Mouse (Mus musculus) limb, embryonic 13.5 days (tissue): Measurements from ENCODE around the gene Olfr646. TPM values are rescaled to one million over a fixed set of nuclear protein-coding genes. Genes with fewer than 3 reads are reported as not detected.

Source experiments
- ATAC-seq: fragments of 200-750 bp; cut with Nextera tagmentation; 2 replicates; pipeline ENCODE4 v1.8.0; 2017; ENCODE audit warnings: low read depth, moderate number of reproducible peaks, moderate TSS enrichment; ENCODE audit not compliant: low FRiP score
- H3K27ac ChIP-seq: fragments of 300-500 bp; sonication (generic); 2 replicates; pipeline ENCODE4 v1.5.1; 2015; ENCODE audit warnings: inconsistent platforms, mild to moderate bottlenecking, moderate library complexity
- H3K27me3 ChIP-seq: fragments of 300-500 bp; sonication (generic); 2 replicates; pipeline ENCODE4 v1.6.1; 2015; ENCODE audit warnings: mild to moderate bottlenecking, inconsistent platforms
- H3K36me3 ChIP-seq: fragments of 300-500 bp; sonication (generic); 2 replicates; pipeline ENCODE4 v1.6.1; 2015; ENCODE audit warnings: inconsistent platforms, mild to moderate bottlenecking, moderate library complexity
- H3K4me1 ChIP-seq: fragments of 300-500 bp; sonication (generic); 2 replicates; pipeline ENCODE4 v1.6.1; 2015; ENCODE audit warnings: inconsistent platforms
- H3K4me2 ChIP-seq: fragments of 300-500 bp; sonication (generic); replicated peaks from 2 replicates; pipeline ENCODE4 v1.6.1; 2015; ENCODE audit warnings: inconsistent platforms, mild to moderate bottlenecking, moderate library complexity
- H3K4me3 ChIP-seq: fragments of 300-500 bp; sonication (generic); 2 replicates; pipeline ENCODE4 v1.5.1; 2015; ENCODE audit warnings: moderate library complexity, mild to moderate bottlenecking, inconsistent platforms
- H3K9ac ChIP-seq: fragments of 300-500 bp; sonication (generic); 2 replicates; pipeline ENCODE4 v1.6.1; 2015; ENCODE audit warnings: mild to moderate bottlenecking, inconsistent platforms
- H3K9me3 ChIP-seq: fragments of 300-500 bp; sonication (generic); 2 replicates; pipeline ENCODE4 v1.6.1; 2016; ENCODE audit warnings: inconsistent platforms
- WGBS: fragments of 180-500 bp; shearing (Covaris S2); methylation state at CpG from one replicate; pipeline ENCODE4 v1.1.7; 2015; 5-methylcytosine and 5-hydroxymethylcytosine counted together
- polyA plus RNA-seq: library from polyadenylated mRNA; unstranded; fragments of >200 nt; fragmentation: Nextera tagmentation; extraction: Ambion mirVana; gene quantifications from 2 replicates; pipeline ENCODE4 v1.2.1, GENCODE M21; 2015

Gene Olfr646
- not detected in 2 replicates for polyA plus RNA-seq

DNA sequence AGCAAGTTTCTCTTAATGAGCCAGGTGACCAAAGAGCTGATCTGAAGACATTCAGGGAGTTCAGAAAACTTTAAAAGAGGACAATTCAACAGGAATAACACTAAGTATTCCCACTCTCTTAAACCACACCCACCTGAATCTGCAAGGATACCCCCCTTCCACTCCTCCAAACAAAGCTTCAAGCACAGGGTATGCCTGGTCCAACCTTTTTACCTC, at the start of gene Olfr646:
Gene Olfr646 (plus strand): TSS at position 117 of the 216 bp plus-strand sequence.
- Histone ChIP-seq H3K36me3 (no peaks in the 10 kb centered on the region), H3K27me3 (no peaks in the 10 kb centered on the region), H3K4me1 (no peaks in the 10 kb centered on the region), H3K9me3 (0 out of 2 replicates have a peak, but pooled peaks cover 4% of the 10 kb centered on the region), H3K4me3 (no peak within 1 kb of the TSS), H3K9ac (no peak within 1 kb of the TSS), H3K27ac (no peak within 1 kb of the TSS), H3K4me2 (no peak within 1 kb of the TSS)
- no peak for ATAC-seq

DNA sequence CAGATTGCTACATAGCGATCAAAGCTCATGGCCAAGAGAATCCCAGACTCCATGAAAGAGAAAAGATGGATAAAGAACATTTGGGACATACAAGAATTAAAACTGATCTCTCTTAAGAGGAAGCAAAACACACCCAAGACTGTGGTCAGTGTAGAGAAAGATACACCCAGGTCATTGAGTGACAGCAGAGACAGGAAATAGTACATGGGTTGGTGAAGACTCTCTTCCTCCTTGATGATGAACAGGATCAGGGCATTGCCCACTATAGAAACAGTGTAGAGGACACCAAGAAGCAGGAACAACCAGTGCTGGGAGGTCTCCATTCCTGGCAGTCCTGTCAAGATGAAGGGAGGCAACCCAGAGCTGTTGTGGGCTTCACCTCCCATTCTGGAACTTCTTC, 45.5 kb upstream of the Olfr646 start:
- no peaks in the 10 kb centered on the region for H3K9me3 ChIP-seq
- H3K9ac ChIP-seq: no peak overlapping the region
- no peak for ATAC-seq
- no peaks in the 10 kb centered on the region for H3K27me3 ChIP-seq
- H3K36me3 ChIP-seq: no peaks in the 10 kb centered on the region
- no peak overlapping the region for H3K4me3 ChIP-seq
- no peaks in the 10 kb centered on the region for H3K4me1 ChIP-seq
- H3K4me2 ChIP-seq: no peak overlapping the region
- no peak overlapping the region for H3K27ac ChIP-seq
- 91% methylated on average over 1 of the region's 1 CpGs for WGBS

DNA sequence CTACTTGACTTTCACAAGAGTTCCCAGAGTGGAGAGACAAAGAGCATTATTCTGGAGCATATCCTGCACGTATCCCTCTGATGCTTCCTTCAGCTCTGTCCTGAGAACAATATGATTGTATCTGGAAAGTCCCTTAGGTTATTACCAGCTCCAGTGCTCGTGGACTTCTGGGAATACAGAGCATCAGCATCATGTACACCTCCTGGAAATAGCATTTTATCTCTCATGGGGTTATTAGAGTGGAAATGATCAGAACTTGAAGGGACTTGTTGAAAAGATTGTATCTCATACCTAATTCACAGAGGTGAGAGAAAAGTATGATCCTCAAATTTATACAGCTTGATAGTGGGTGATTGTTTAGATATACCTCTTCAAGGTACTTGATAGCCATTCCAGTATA, 43.3 kb upstream of the Olfr646 start, which contains the start of gene 4930516K23Rik:
Gene 4930516K23Rik (minus strand): TSS at position 101 of the 400 bp plus-strand sequence.
- Histone ChIP-seq H3K4me3 (no peak within 1 kb of the TSS), H3K4me1 (no peaks in the 10 kb centered on the region), H3K36me3 (no peaks in the 10 kb centered on the region), H3K27me3 (no peaks in the 10 kb centered on the region), H3K27ac (no peak within 1 kb of the TSS), H3K9me3 (no peaks in the 10 kb centered on the region), H3K4me2 (no peak within 1 kb of the TSS), H3K9ac (no peak within 1 kb of the TSS)
- 46% methylated on average over 2 of the region's 2 CpGs for WGBS
- no peak for ATAC-seq

DNA sequence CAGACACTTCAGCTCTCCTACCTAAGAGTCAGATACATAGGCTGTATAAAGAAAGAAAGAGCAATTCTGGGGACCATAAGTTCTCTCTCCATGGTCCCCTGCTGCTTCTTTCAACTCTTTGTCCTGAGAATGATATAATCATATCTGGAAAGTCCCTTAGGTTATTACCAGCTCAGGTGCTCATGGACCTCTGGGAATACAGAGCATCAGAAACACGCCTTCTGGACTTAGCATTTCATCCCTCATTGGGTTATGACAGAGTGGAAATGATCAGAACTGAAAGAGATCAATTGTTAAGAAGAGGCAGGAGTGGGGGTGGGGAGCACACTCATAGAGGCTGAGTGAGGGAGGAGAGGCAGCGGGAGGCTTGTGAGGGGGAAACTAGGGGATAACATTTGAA, 32.9 kb upstream of the Olfr646 start, which contains the start of gene Olfr644:
Gene Olfr644 (minus strand): TSS at position 101 of the 400 bp plus-strand sequence.
- H3K4me3 ChIP-seq: no peak within 1 kb of the TSS
- no peak within 1 kb of the TSS for H3K4me2 ChIP-seq
- H3K27ac ChIP-seq: no peak within 1 kb of the TSS
- no peaks in the 10 kb centered on the region for H3K9me3 ChIP-seq
- H3K4me1 ChIP-seq: no peaks in the 10 kb centered on the region
- H3K9ac ChIP-seq: no peak within 1 kb of the TSS
- ATAC-seq: no peak
- no peaks in the 10 kb centered on the region for H3K36me3 ChIP-seq
- 76% methylated on average over 2 of the region's 2 CpGs for WGBS
- no peaks in the 10 kb centered on the region for H3K27me3 ChIP-seq

DNA sequence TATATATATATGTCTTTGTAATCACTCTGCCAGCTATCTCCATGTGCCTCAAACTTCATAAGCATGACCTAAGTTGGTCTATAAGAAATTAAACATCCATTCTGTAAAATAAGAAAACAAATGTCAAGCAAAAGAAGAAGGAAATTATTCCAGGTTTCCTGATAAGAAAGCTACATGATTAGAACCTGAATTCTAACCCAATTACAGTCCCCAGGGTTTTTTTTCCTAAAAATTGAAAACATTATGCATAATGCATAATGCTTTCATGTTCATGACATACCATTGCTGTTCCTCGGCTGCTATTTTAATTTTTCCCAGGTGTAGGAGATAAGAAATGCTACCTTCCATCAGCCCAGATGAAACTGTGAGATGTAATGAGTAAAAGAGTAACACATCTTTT, 19.3 kb upstream of the Olfr646 start, which contains the start of gene Olfr645:
Gene Olfr645 (minus strand): TSS at position 101 of the 400 bp plus-strand sequence.
- Histone ChIP-seq H3K27ac (no peak within 1 kb of the TSS), H3K27me3 (no peaks in the 10 kb centered on the region), H3K4me1 (no peaks in the 10 kb centered on the region), H3K4me2 (no peak within 1 kb of the TSS), H3K9me3 (no peaks in the 10 kb centered on the region), H3K36me3 (no peaks in the 10 kb centered on the region), H3K4me3 (no peak within 1 kb of the TSS), H3K9ac (no peak within 1 kb of the TSS)
- ATAC-seq: no peak
- 60% methylated on average over 1 of the region's 1 CpGs for WGBS

DNA sequence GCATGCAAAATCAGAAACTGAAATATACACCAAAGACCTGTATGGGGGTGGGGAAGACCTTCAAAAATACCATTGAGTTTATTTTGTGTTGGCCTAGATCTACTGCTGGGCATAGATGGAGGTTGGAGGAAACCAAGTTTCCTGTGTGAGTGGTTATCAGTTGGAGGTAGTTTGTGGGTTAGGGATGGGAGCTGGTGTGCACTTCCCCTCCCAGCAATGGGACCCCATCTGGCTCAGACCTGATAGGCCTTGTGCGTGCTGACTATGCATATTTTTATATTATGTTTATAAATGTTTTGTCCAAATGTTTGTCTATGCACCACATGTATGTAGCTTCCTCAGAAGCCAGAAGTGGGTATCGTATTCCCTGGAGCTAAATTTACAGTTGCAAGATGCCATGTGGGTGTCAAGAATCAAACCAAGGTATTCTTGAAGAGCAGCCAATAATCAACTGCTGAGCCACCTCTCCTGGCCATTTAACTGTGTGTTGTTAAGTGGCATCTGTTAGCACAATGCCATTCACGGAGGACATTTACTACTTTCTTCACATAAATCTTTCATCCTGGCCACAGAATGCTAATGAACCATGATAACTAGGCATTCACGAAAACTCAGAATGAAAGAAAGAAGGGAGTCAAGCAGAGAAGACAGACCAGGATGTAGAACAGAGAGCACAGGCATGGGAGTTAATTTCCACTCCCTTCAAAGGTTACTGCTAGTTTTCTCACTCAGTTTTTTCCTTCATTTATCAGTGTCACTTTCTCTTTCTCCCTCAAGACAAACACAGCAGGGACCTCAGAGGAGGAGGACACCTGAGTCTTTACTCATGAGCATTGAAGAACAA, 538 bp upstream of the Olfr646 start:
- 50% methylated on average over 4 of the region's 4 CpGs for WGBS
- no peaks in the 10 kb centered on the region for H3K27me3 ChIP-seq
- ATAC-seq: no peak
- no peaks in the 10 kb centered on the region for H3K4me1 ChIP-seq
- no peak overlapping the region for H3K4me3 ChIP-seq
- no peak overlapping the region for H3K9ac ChIP-seq
- 0 out of 2 replicates have a peak, but pooled peaks cover 4% of the 10 kb centered on the region for H3K9me3 ChIP-seq
- H3K27ac ChIP-seq: no peak overlapping the region
- H3K4me2 ChIP-seq: no peak overlapping the region
- H3K36me3 ChIP-seq: no peaks in the 10 kb centered on the region

DNA sequence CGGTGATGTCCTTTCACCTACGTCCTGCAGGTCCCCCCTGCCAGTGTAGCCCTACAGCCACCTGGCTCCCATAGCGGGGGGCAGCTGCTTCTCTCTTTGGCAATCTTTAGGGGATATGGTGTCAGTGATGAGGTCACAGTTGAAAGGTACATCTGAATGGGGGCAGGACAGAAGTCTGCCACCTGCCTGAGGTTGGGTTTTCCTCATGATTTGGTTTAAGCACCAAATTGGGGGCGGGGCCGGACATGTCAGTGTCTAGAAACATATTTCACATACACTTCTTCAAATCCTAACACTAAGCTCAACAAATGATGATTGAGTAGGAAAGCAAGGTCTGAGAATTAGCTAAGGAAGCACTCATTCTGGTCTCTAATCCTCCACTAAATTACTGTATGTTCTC, 25.1 kb downstream of the Olfr646 start, which contains the start of gene Ubqln5:
Gene Ubqln5 (minus strand): TSS at position 101 of the 400 bp plus-strand sequence.
- no peak within 1 kb of the TSS for H3K27ac ChIP-seq
- 0 out of 2 replicates have a peak, but pooled peaks cover 3% of the 10 kb centered on the region for H3K9me3 ChIP-seq
- H3K36me3 ChIP-seq: no peaks in the 10 kb centered on the region
- H3K4me3 ChIP-seq: no peak within 1 kb of the TSS
- no peak within 1 kb of the TSS for H3K9ac ChIP-seq
- 91% methylated on average over 5 of the region's 5 CpGs for WGBS
- ATAC-seq: no peak
- H3K4me2 ChIP-seq: no peak within 1 kb of the TSS
- no peaks in the 10 kb centered on the region for H3K27me3 ChIP-seq
- H3K4me1 ChIP-seq: no peaks in the 10 kb centered on the region

DNA sequence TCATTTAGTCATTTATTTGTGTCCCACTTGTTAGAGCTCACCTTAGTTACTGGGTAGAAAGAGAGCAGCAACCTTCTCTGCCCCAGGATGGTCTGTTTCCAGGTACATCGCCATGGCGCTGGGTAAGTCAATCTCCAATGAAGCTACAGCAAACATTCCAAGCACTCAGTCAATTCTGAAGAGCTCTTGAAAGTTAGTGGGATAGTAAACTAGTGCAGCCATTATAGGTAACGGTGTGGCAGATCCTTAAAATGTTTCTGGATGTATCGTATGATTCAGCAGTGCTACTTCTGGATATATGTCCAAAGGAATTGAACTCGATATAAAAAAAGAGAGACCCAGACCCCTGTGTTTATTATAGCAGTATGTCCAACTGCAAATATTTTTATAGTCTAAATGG, 32.6 kb downstream of the Olfr646 start, which contains the start of gene Olfr643:
Gene Olfr643 (minus strand): TSS at position 101 of the 400 bp plus-strand sequence.
- H3K36me3 ChIP-seq: no peaks in the 10 kb centered on the region
- WGBS: 82% methylated on average over 5 of the region's 5 CpGs
- no peak for ATAC-seq

DNA sequence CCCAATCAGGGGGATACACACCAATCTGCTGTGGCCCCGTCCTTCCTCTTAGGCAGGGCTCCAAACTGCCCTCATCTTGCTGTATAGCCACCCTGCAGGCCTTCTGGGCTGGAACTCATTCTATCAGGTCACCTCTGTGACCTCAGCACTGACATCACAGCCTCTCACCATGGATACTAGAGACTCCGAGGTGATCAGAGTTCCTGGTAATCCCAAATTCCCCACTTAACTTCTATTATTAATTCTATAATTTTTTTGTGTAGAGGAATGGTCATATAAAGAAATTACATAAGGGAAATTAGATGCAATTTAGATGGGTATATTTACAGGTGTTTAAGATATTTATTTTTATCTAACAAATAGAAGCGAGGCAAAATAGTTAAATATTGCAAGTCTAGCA, 38.5 kb downstream of the Olfr646 start, which contains the start of gene Ubqln3:
Gene Ubqln3 (minus strand): TSS at position 101 of the 400 bp plus-strand sequence.
- no peak within 1 kb of the TSS for H3K4me2 ChIP-seq
- ATAC-seq: no peak
- 70% methylated on average over 3 of the region's 3 CpGs for WGBS
- no peaks in the 10 kb centered on the region for H3K27me3 ChIP-seq
- no peak within 1 kb of the TSS for H3K27ac ChIP-seq
- H3K4me3 ChIP-seq: no peak within 1 kb of the TSS
- no peak within 1 kb of the TSS for H3K9ac ChIP-seq
- no peaks in the 10 kb centered on the region for H3K4me1 ChIP-seq
- H3K9me3 ChIP-seq: no peaks in the 10 kb centered on the region
- no peaks in the 10 kb centered on the region for H3K36me3 ChIP-seq

More for the DNA sequence above, 32.6 kb downstream of the Olfr646 start, which contains the start of gene Olfr643:
- Histone ChIP-seq H3K4me2 (no peak within 1 kb of the TSS), H3K4me1 (no peaks in the 10 kb centered on the region), H3K27me3 (no peaks in the 10 kb centered on the region), H3K4me3 (no peak within 1 kb of the TSS), H3K9me3 (no peaks in the 10 kb centered on the region), H3K9ac (no peak within 1 kb of the TSS), H3K27ac (no peak within 1 kb of the TSS)

DNA sequence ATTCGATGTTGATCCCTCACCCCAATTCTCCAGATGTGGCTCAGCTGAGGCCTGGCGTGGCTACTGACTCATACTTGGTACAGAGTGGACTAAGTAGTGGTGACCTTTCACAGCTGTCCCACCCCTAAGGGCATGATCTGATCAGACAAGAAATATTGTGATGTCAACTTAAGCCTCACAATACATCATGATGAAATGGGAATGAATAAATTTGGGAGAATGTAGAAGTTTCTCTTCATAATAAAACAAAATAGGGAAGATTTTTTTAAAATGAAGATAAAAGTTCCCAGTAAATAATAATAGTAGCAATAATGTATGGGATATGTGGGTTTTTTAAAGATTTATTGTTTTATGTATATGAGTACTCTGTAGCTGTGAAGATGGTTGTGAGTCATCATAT, 45.8 kb downstream of the Olfr646 start, which contains the start of gene Ubqlnl:
Gene Ubqlnl (minus strand): TSS at position 101 of the 400 bp plus-strand sequence.
- WGBS: 83% methylated on average over 2 of the region's 2 CpGs
- Histone ChIP-seq H3K27me3 (no peaks in the 10 kb centered on the region), H3K36me3 (no peaks in the 10 kb centered on the region), H3K4me2 (no peak within 1 kb of the TSS), H3K4me3 (no peak within 1 kb of the TSS), H3K9me3 (no peaks in the 10 kb centered on the region), H3K9ac (no peak within 1 kb of the TSS), H3K27ac (no peak within 1 kb of the TSS), H3K4me1 (no peaks in the 10 kb centered on the region)
- ATAC-seq: no peak
